Mouse (Mus musculus): ENCODE measurements around the gene Tmc7. TPM values are rescaled to one million over a fixed set of nuclear protein-coding genes. Genes with fewer than 3 reads are reported as not detected.

Gene Tmc7
- 0.46 and 0.49 TPM in 2 replicates for polyA plus RNA-seq (2016; fragmentation: Nextera tagmentation; extraction: Ambion mirVana)

GRCm38 (mm10) chr7:118584257-118584907 is at the start of gene Tmc7:
TSS of gene Tmc7 (minus strand) at chr7:118584736.
- peak within 1 kb of the TSS; percentile 91 for H3K4me2 ChIP-seq
- peak; percentile 76 for ATAC-seq
- WGBS (ENCODE audit: insufficient replicate concordance) = 1% methylated on average over 51 of the region's 51 CpGs

GRCm38 (mm10) chr7:118633951-118634350 is 49.4 kb upstream of the Tmc7 start:
- Histone ChIP-seq H3K27me3 (replicated peaks) (no peaks in the 10 kb centered on the region), H3K9me3 (replicated peaks) (no peaks in the 10 kb centered on the region), H3K9ac (no peak overlapping the region), H3K27ac (no peak overlapping the region), H3K4me3 (no peak overlapping the region), H3K4me1 (no peaks in the 10 kb centered on the region), H3K36me3 (no peaks in the 10 kb centered on the region), H3K4me2 (no peak overlapping the region)
- ATAC-seq = no peak
- WGBS (ENCODE audit: insufficient replicate concordance) = 57% methylated on average over 7 of the region's 7 CpGs

More at GRCm38 (mm10) chr7:118584257-118584907, at the start of gene Tmc7:
- Histone ChIP-seq H3K27me3 (replicated peaks) (peaks cover 28% of the 10 kb centered on the region), H3K9me3 (replicated peaks) (0 out of 2 replicates have a peak, but pooled peaks cover 2% of the 10 kb centered on the region), H3K4me3 (peak within 1 kb of the TSS; percentile 58), H3K27ac (no peak within 1 kb of the TSS), H3K9ac (peak within 1 kb of the TSS; percentile 63), H3K36me3 (no peaks in the 10 kb centered on the region), H3K4me1 (peaks cover 12% of the 10 kb centered on the region)

- Histone ChIP-seq H3K27me3 (replicated peaks) (no peaks in the 10 kb centered on the region), H3K9me3 (replicated peaks) (no peaks in the 10 kb centered on the region), H3K9ac (no peak overlapping the region), H3K27ac (no peak overlapping the region), H3K36me3 (no peaks in the 10 kb centered on the region), H3K4me1 (no peaks in the 10 kb centered on the region), H3K4me2 (no peak overlapping the region), H3K4me3 (no peak overlapping the region)
- 61% methylated on average over 9 of the region's 9 CpGs for WGBS (ENCODE audit: insufficient replicate concordance)
- ATAC-seq = no peak
These were observed 48.6 kb upstream of the Tmc7 start for GRCm38 (mm10) chr7:118633094-118633493.

- 72% methylated on average over 13 of the region's 13 CpGs for WGBS (ENCODE audit: insufficient replicate concordance)
- no peaks in the 10 kb centered on the region for H3K9me3 ChIP-seq (replicated peaks)
- H3K4me2 ChIP-seq = no peak overlapping the region
- H3K9ac ChIP-seq = no peak overlapping the region
- no peaks in the 10 kb centered on the region for H3K4me1 ChIP-seq
- no peak overlapping the region for H3K4me3 ChIP-seq
- no peak for ATAC-seq
- no peaks in the 10 kb centered on the region for H3K27me3 ChIP-seq (replicated peaks)
- H3K36me3 ChIP-seq = no peaks in the 10 kb centered on the region
- H3K27ac ChIP-seq = no peak overlapping the region
These were observed 43.2 kb upstream of the Tmc7 start for GRCm38 (mm10) chr7:118627550-118628298.

- no peak for ATAC-seq
- Histone ChIP-seq H3K36me3 (no peaks in the 10 kb centered on the region), H3K9me3 (replicated peaks) (no peaks in the 10 kb centered on the region), H3K4me2 (no peak overlapping the region), H3K9ac (no peak overlapping the region), H3K4me1 (no peaks in the 10 kb centered on the region), H3K27ac (no peak overlapping the region), H3K27me3 (replicated peaks) (no peaks in the 10 kb centered on the region), H3K4me3 (no peak overlapping the region)
- WGBS (ENCODE audit: insufficient replicate concordance) = 61% methylated on average over 6 of the region's 6 CpGs
These were observed 36.6 kb upstream of the Tmc7 start for GRCm38 (mm10) chr7:118621094-118621493.

- H3K4me3 ChIP-seq = no peak overlapping the region
- H3K9me3 ChIP-seq (replicated peaks) = no peaks in the 10 kb centered on the region
- 76% methylated on average over 7 of the region's 7 CpGs for WGBS (ENCODE audit: insufficient replicate concordance)
- no peak overlapping the region for H3K4me2 ChIP-seq
- H3K27me3 ChIP-seq (replicated peaks) = no peaks in the 10 kb centered on the region
- no peak for ATAC-seq
- H3K9ac ChIP-seq = no peak overlapping the region
- no peak overlapping the region for H3K27ac ChIP-seq
- H3K36me3 ChIP-seq = no peaks in the 10 kb centered on the region
- no peaks in the 10 kb centered on the region for H3K4me1 ChIP-seq
These were observed 35.8 kb upstream of the Tmc7 start for GRCm38 (mm10) chr7:118620243-118620906.

- no peaks in the 10 kb centered on the region for H3K4me1 ChIP-seq
- ATAC-seq = no peak
- H3K27me3 ChIP-seq (replicated peaks) = no peaks in the 10 kb centered on the region
- 68% methylated on average over 5 of the region's 5 CpGs for WGBS (ENCODE audit: insufficient replicate concordance)
- H3K27ac ChIP-seq = no peak overlapping the region
- no peaks in the 10 kb centered on the region for H3K9me3 ChIP-seq (replicated peaks)
- no peak overlapping the region for H3K4me2 ChIP-seq
- no peak overlapping the region for H3K9ac ChIP-seq
- no peak overlapping the region for H3K4me3 ChIP-seq
- no peaks in the 10 kb centered on the region for H3K36me3 ChIP-seq
These were observed 33.6 kb upstream of the Tmc7 start for GRCm38 (mm10) chr7:118618104-118618503.

- no peak for ATAC-seq
These were observed 29.5 kb upstream of the Tmc7 start for GRCm38 (mm10) chr7:118614076-118614475.

GRCm38 (mm10) chr7:118611933-118612332 is 27.4 kb upstream of the Tmc7 start:
- no peak overlapping the region for H3K27ac ChIP-seq
- H3K36me3 ChIP-seq = no peaks in the 10 kb centered on the region
- H3K4me2 ChIP-seq = no peak overlapping the region
- H3K9me3 ChIP-seq (replicated peaks) = no peaks in the 10 kb centered on the region
- WGBS (ENCODE audit: insufficient replicate concordance) = 74% methylated on average over 8 of the region's 8 CpGs
- H3K4me1 ChIP-seq = no peaks in the 10 kb centered on the region
- H3K9ac ChIP-seq = no peak overlapping the region
- ATAC-seq = no peak
- no peaks in the 10 kb centered on the region for H3K27me3 ChIP-seq (replicated peaks)
- H3K4me3 ChIP-seq = no peak overlapping the region

More at GRCm38 (mm10) chr7:118614076-118614475, 29.5 kb upstream of the Tmc7 start:
- WGBS (ENCODE audit: insufficient replicate concordance) = 56% methylated on average over 13 of the region's 13 CpGs
- Histone ChIP-seq H3K36me3 (no peaks in the 10 kb centered on the region), H3K27ac (no peak overlapping the region), H3K9me3 (replicated peaks) (no peaks in the 10 kb centered on the region), H3K4me1 (no peaks in the 10 kb centered on the region), H3K27me3 (replicated peaks) (no peaks in the 10 kb centered on the region), H3K4me3 (no peak overlapping the region), H3K4me2 (no peak overlapping the region), H3K9ac (no peak overlapping the region)

- no peak overlapping the region for H3K4me3 ChIP-seq
- WGBS (ENCODE audit: insufficient replicate concordance) = 71% methylated on average over 4 of the region's 4 CpGs
- no peaks in the 10 kb centered on the region for H3K9me3 ChIP-seq (replicated peaks)
- H3K27me3 ChIP-seq (replicated peaks) = no peaks in the 10 kb centered on the region
- no peak overlapping the region for H3K27ac ChIP-seq
- ATAC-seq = no peak
- no peak overlapping the region for H3K4me2 ChIP-seq
- H3K36me3 ChIP-seq = no peaks in the 10 kb centered on the region
- H3K4me1 ChIP-seq = no peaks in the 10 kb centered on the region
- no peak overlapping the region for H3K9ac ChIP-seq
These were observed 26.7 kb upstream of the Tmc7 start for GRCm38 (mm10) chr7:118611185-118611749.

- no peak overlapping the region for H3K4me2 ChIP-seq
- H3K27me3 ChIP-seq (replicated peaks) = no peaks in the 10 kb centered on the region
- no peak overlapping the region for H3K27ac ChIP-seq
- no peaks in the 10 kb centered on the region for H3K4me1 ChIP-seq
- H3K9me3 ChIP-seq (replicated peaks) = no peaks in the 10 kb centered on the region
- H3K4me3 ChIP-seq = no peak overlapping the region
- no peak for ATAC-seq
- no peaks in the 10 kb centered on the region for H3K36me3 ChIP-seq
- 67% methylated on average over 13 of the region's 13 CpGs for WGBS (ENCODE audit: insufficient replicate concordance)
- H3K9ac ChIP-seq = no peak overlapping the region
These were observed 26.2 kb upstream of the Tmc7 start for GRCm38 (mm10) chr7:118610721-118611120.

GRCm38 (mm10) chr7:118609815-118610214 is 25.3 kb upstream of the Tmc7 start:
- no peak overlapping the region for H3K9ac ChIP-seq
- H3K27me3 ChIP-seq (replicated peaks) = no peaks in the 10 kb centered on the region
- ATAC-seq = no peak
- no peak overlapping the region for H3K4me2 ChIP-seq
- no peaks in the 10 kb centered on the region for H3K4me1 ChIP-seq
- H3K36me3 ChIP-seq = no peaks in the 10 kb centered on the region
- no peak overlapping the region for H3K4me3 ChIP-seq
- H3K27ac ChIP-seq = no peak overlapping the region
- 71% methylated on average over 7 of the region's 7 CpGs for WGBS (ENCODE audit: insufficient replicate concordance)
- no peaks in the 10 kb centered on the region for H3K9me3 ChIP-seq (replicated peaks)

Measured in liver, embryonic 12.5 days (tissue).